Mouse (Mus musculus) E14TG2a.4 (cell line): Measurements from ENCODE around the gene Clpb.
A peak's percentile ranks its signal among the peaks of the same experiment; 100 is the strongest.

Experiments
- CTCF ChIP-seq: conservative IDR thresholded peaks from 2 replicates; pipeline ENCODE4 v1.5.1; 2014; ENCODE audit warnings: low read length
- NANOG ChIP-seq: IDR thresholded peaks from 2 replicates; pipeline ENCODE4 v1.6.1; 2014; ENCODE audit warnings: borderline replicate concordance, low read length, mixed read lengths
- POU5F1 ChIP-seq: IDR thresholded peaks from 2 replicates; pipeline ENCODE4 v1.6.1; 2014; ENCODE audit warnings: low read length, borderline replicate concordance

GRCm38 (mm10) chr7:101725081-101725480 is 61.6 kb downstream of the Clpb start:
- TF ChIP-seq CTCF (peak; percentile 73), POU5F1 (no peak), NANOG (no peak)
